Mouse (Mus musculus): Measurements from ENCODE around the gene Nipal1. TPM values are rescaled to one million over a fixed set of nuclear protein-coding genes. Genes with fewer than 3 reads are reported as not detected.
A peak's percentile ranks its signal among the peaks of the same experiment; 100 is the strongest.

Gene Nipal1
- polyA plus RNA-seq (2016; fragmentation: Nextera tagmentation; extraction: Ambion mirVana): 0.35 and 0.68 TPM in 2 replicates

- H3K4me2 ChIP-seq (replicated peaks): peak within 1 kb of the TSS; percentile 93
- no peaks in the 10 kb centered on the region for H3K9me3 ChIP-seq
- WGBS: under 1% methylated on average over 25 of the region's 25 CpGs
- H3K27ac ChIP-seq (replicated peaks): no peak within 1 kb of the TSS
- no peaks in the 10 kb centered on the region for H3K36me3 ChIP-seq
- peak; percentile 96 for ATAC-seq (ENCODE audit: low FRiP score, low read depth)
- H3K4me1 ChIP-seq: peaks cover 11% of the 10 kb centered on the region
- peak within 1 kb of the TSS; percentile 54 for H3K4me3 ChIP-seq
- peaks cover 54% of the 10 kb centered on the region for H3K27me3 ChIP-seq
- peak within 1 kb of the TSS; percentile 47 for H3K9ac ChIP-seq (replicated peaks)
Measured at GRCm38 (mm10) chr5:72647418-72647907, at the start of gene Nipal1. TSS of gene Nipal1 (plus strand) at chr5:72647795.

DNA sequence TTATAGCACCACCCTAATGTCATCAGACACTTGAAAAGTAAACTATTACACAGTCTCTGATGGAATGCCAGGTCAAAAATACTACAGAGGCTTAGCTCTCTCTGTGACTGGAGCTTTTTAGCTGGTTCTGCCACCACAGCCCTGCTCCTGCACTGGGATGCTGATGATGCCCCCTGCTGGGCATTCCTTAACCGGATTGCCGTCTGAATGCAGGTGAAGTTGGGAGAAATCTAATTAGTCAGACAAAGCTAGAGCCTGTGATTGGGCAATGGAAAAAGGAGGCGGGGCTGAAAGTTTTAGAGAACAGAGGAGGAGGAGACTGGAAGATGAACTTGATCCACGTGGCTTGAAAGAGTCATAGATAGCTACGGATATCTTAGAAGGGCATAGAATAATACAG is 46.6 kb upstream of the Nipal1 start:
- no peaks in the 10 kb centered on the region for H3K9me3 ChIP-seq
- no peaks in the 10 kb centered on the region for H3K36me3 ChIP-seq
- H3K9ac ChIP-seq (replicated peaks): no peak overlapping the region
- no peak overlapping the region for H3K27ac ChIP-seq (replicated peaks)
- H3K4me2 ChIP-seq (replicated peaks): no peak overlapping the region
- no peaks in the 10 kb centered on the region for H3K27me3 ChIP-seq
- ATAC-seq (ENCODE audit: low FRiP score, low read depth): peak; percentile 52; the same call in 1 of the 2 replicates
- H3K4me3 ChIP-seq: no peak overlapping the region
- no peaks in the 10 kb centered on the region for H3K4me1 ChIP-seq
- 15% methylated on average over 5 of the region's 5 CpGs for WGBS

DNA sequence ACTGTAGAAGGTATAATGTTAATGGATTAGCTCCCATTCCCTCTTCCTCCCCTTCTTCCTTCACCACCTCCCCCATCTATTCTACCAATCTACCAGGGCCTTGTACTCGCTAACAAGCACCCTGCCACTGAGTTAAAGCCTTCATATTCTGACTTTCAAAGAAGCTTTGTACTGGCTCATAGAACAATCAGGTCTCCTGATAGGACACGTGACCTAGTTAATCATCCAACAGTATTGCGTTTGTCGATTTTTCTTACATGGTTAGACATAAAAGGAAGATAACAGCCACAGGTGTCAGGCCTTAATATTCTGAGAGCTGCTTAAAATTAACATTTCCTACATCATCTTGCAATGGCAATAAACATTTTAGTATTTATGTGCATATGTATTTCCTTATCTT is 44.5 kb upstream of the Nipal1 start:
- ATAC-seq (ENCODE audit: low FRiP score, low read depth): no peak

DNA sequence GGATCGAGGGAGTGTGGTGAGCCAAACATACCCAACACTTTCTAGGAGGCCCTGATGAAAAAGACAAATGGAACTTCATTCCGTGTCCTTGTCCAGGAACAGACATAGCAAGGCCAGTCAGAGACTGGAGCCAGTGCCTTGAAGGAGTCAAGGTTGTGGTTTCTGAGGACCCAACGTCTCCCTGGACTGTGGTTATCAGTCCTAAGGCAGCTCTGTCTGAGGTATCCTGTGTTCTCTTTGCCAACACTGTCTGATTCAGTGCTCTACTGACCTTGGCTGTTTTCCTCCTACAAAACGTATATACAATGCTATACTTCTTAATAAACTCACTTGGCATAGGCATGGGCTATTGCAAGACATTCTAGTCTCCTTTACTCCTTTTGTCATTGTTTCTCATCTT is 30.2 kb upstream of the Nipal1 start:
- Histone ChIP-seq H3K4me1 (no peaks in the 10 kb centered on the region), H3K36me3 (no peaks in the 10 kb centered on the region), H3K9me3 (no peaks in the 10 kb centered on the region), H3K4me3 (no peak overlapping the region), H3K27me3 (no peaks in the 10 kb centered on the region), H3K4me2 (replicated peaks) (no peak overlapping the region), H3K27ac (replicated peaks) (no peak overlapping the region), H3K9ac (replicated peaks) (no peak overlapping the region)
- no peak for ATAC-seq (ENCODE audit: low FRiP score, low read depth)
- 90% methylated on average over 4 of the region's 4 CpGs for WGBS

More for the DNA sequence above, 44.5 kb upstream of the Nipal1 start:
- WGBS: 92% methylated on average over 4 of the region's 4 CpGs
- H3K4me1 ChIP-seq: no peaks in the 10 kb centered on the region
- H3K4me2 ChIP-seq (replicated peaks): no peak overlapping the region
- no peaks in the 10 kb centered on the region for H3K36me3 ChIP-seq
- H3K27me3 ChIP-seq: no peaks in the 10 kb centered on the region
- no peak overlapping the region for H3K27ac ChIP-seq (replicated peaks)
- no peak overlapping the region for H3K9ac ChIP-seq (replicated peaks)
- no peak overlapping the region for H3K4me3 ChIP-seq
- no peaks in the 10 kb centered on the region for H3K9me3 ChIP-seq

GRCm38 (mm10) chr5:72621022-72621421 is 26.6 kb upstream of the Nipal1 start:
- no peak overlapping the region for H3K9ac ChIP-seq (replicated peaks)
- no peaks in the 10 kb centered on the region for H3K36me3 ChIP-seq
- no peaks in the 10 kb centered on the region for H3K27me3 ChIP-seq
- H3K27ac ChIP-seq (replicated peaks): no peak overlapping the region
- H3K4me2 ChIP-seq (replicated peaks): no peak overlapping the region
- no peak overlapping the region for H3K4me3 ChIP-seq
- no peak for ATAC-seq (ENCODE audit: low FRiP score, low read depth)
- H3K4me1 ChIP-seq: no peaks in the 10 kb centered on the region
- WGBS: 68% methylated on average over 1 of the region's 1 CpGs
- H3K9me3 ChIP-seq: no peaks in the 10 kb centered on the region

- Histone ChIP-seq H3K27ac (replicated peaks) (no peak overlapping the region), H3K9me3 (no peaks in the 10 kb centered on the region), H3K9ac (replicated peaks) (no peak overlapping the region), H3K4me3 (no peak overlapping the region), H3K36me3 (no peaks in the 10 kb centered on the region), H3K27me3 (no peaks in the 10 kb centered on the region), H3K4me1 (no peaks in the 10 kb centered on the region), H3K4me2 (replicated peaks) (no peak overlapping the region)
- no peak for ATAC-seq (ENCODE audit: low FRiP score, low read depth)
- WGBS: 91% methylated on average over 6 of the region's 6 CpGs
Measured at GRCm38 (mm10) chr5:72630026-72630425, 17.6 kb upstream of the Nipal1 start.

DNA sequence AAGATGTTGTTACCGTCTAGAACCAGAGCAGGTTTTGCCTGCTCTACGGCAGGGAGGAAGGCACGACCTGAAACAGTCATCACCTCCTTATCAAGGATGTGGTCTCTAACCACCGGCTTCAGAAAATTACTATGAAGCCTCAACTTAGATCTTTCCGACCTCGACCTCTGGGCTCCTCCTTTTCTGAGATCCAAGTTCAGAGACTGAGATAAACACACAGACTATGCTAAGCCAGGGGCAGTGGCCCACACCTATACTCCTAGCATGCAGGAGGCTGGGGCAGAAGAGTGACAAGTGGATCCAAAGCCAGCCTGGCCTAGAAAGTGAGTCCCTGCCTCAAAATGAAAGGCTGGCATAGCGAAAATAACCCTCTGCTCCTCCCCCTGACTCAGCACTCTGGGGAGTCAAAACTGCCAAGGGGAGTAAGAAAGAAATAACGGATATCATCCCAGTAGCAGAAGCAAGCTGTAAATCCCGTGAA is 12.8 kb upstream of the Nipal1 start:
- Histone ChIP-seq H3K4me1 (no peaks in the 10 kb centered on the region), H3K36me3 (no peaks in the 10 kb centered on the region), H3K9ac (replicated peaks) (no peak overlapping the region), H3K27ac (replicated peaks) (no peak overlapping the region), H3K4me2 (replicated peaks) (no peak overlapping the region), H3K4me3 (no peak overlapping the region), H3K9me3 (no peaks in the 10 kb centered on the region), H3K27me3 (no peaks in the 10 kb centered on the region)
- 83% methylated on average over 9 of the region's 9 CpGs for WGBS
- no peak for ATAC-seq (ENCODE audit: low FRiP score, low read depth)

DNA sequence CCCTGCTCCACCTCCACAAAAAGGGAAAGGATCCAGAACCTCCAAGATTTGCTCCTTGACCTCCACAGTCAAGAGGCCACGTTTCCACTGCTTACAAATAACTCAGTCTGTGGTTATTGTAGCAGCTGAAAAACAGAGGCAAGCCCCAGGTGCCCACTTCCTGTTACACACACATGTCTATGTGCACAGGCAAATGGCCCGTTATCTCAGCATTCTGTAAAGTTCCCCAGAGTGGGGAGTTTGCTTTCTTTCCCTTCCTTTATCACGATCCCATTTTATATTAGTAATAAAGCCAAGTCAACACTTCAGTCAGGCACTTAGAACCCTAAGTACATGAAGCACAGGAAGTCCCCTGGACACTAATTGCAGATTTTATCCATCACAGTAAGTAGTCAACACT is 11.5 kb upstream of the Nipal1 start:
- Histone ChIP-seq H3K27ac (replicated peaks) (no peak overlapping the region), H3K9ac (replicated peaks) (no peak overlapping the region), H3K4me2 (replicated peaks) (no peak overlapping the region), H3K36me3 (no peaks in the 10 kb centered on the region), H3K4me3 (no peak overlapping the region), H3K27me3 (no peaks in the 10 kb centered on the region), H3K9me3 (no peaks in the 10 kb centered on the region), H3K4me1 (no peaks in the 10 kb centered on the region)
- ATAC-seq (ENCODE audit: low FRiP score, low read depth): no peak
- WGBS: 82% methylated on average over 3 of the region's 3 CpGs

GRCm38 (mm10) chr5:72636576-72636975 is 11.0 kb upstream of the Nipal1 start:
- no peak overlapping the region for H3K9ac ChIP-seq (replicated peaks)
- ATAC-seq (ENCODE audit: low FRiP score, low read depth): no peak
- no peaks in the 10 kb centered on the region for H3K36me3 ChIP-seq
- no peak overlapping the region for H3K4me3 ChIP-seq
- no peaks in the 10 kb centered on the region for H3K9me3 ChIP-seq
- 95% methylated on average over 3 of the region's 3 CpGs for WGBS
- no peak overlapping the region for H3K27ac ChIP-seq (replicated peaks)
- no peaks in the 10 kb centered on the region for H3K4me1 ChIP-seq
- no peaks in the 10 kb centered on the region for H3K27me3 ChIP-seq
- no peak overlapping the region for H3K4me2 ChIP-seq (replicated peaks)

DNA sequence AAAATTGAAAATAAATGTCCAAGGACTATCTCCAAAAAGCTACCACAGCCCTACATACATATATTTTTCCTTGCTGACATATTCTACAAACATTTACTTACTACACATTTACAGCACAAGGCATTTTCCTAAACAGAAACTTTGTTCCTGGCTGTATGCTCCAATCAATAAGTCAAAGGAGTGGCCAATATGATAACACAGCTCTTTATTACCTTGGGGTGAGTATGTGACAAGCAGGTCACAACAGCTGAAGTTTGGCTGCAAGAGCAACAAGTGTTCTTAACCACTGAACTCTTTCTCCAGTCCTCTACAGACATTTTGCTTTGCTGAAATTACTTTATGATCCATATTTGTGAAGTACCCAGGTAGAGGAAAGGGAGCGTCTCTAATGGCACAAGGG is 7.5 kb upstream of the Nipal1 start:
- Histone ChIP-seq H3K4me2 (replicated peaks) (no peak overlapping the region), H3K27ac (replicated peaks) (no peak overlapping the region), H3K9me3 (no peaks in the 10 kb centered on the region), H3K4me3 (no peak overlapping the region), H3K9ac (replicated peaks) (no peak overlapping the region), H3K27me3 (peaks cover 10% of the 10 kb centered on the region), H3K4me1 (no peaks in the 10 kb centered on the region), H3K36me3 (no peaks in the 10 kb centered on the region)
- ATAC-seq (ENCODE audit: low FRiP score, low read depth): no peak
- 97% methylated on average over 1 of the region's 1 CpGs for WGBS

GRCm38 (mm10) chr5:72643655-72644054 is 3.9 kb upstream of the Nipal1 start:
- Histone ChIP-seq H3K27ac (replicated peaks) (no peak overlapping the region), H3K4me2 (replicated peaks) (no peak overlapping the region), H3K9ac (replicated peaks) (no peak overlapping the region), H3K4me1 (peaks cover 11% of the 10 kb centered on the region), H3K9me3 (no peaks in the 10 kb centered on the region), H3K36me3 (no peaks in the 10 kb centered on the region), H3K27me3 (peaks cover 43% of the 10 kb centered on the region), H3K4me3 (no peak overlapping the region)
- no peak for ATAC-seq (ENCODE audit: low FRiP score, low read depth)
- WGBS: 47% methylated on average over 7 of the region's 7 CpGs

DNA sequence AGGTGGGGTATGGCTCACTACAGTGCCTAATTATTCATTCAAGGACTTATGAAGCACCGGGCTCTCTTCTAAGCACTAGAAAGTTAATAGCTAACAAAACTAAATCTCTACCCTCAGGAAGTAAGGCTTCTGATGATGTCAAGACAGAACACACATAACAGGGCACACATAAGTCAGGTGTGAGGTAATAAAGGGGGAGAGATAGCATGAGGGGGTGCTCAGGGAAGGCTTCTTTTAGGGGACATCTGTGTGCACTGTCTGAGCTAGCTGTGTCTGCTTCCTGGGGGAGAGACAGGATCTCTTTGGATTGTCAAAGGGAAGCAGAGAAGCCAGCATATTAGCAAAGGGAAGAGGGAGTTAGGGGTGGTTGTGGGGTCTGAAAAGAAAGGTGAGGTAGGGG is 3.4 kb upstream of the Nipal1 start, which contains the start of gene Cnga1:
Gene Cnga1, minus strand, starts transcription at position 101 of the 400 bp plus-strand sequence.
- H3K27ac ChIP-seq (replicated peaks): no peak within 1 kb of the TSS
- H3K4me1 ChIP-seq: peaks cover 11% of the 10 kb centered on the region
- H3K4me3 ChIP-seq: no peak within 1 kb of the TSS
- H3K9me3 ChIP-seq: no peaks in the 10 kb centered on the region
- H3K27me3 ChIP-seq: peaks cover 48% of the 10 kb centered on the region
- no peaks in the 10 kb centered on the region for H3K36me3 ChIP-seq
- H3K4me2 ChIP-seq (replicated peaks): no peak within 1 kb of the TSS
- no peak within 1 kb of the TSS for H3K9ac ChIP-seq (replicated peaks)
- ATAC-seq (ENCODE audit: low FRiP score, low read depth): no peak
- 84% methylated on average over 1 of the region's 1 CpGs for WGBS

GRCm38 (mm10) chr5:72646131-72646530 is 1.5 kb upstream of the Nipal1 start:
- Histone ChIP-seq H3K27ac (replicated peaks) (no peak overlapping the region), H3K27me3 (peaks cover 52% of the 10 kb centered on the region), H3K9me3 (no peaks in the 10 kb centered on the region), H3K9ac (replicated peaks) (no peak overlapping the region), H3K4me1 (peaks cover 11% of the 10 kb centered on the region), H3K36me3 (no peaks in the 10 kb centered on the region), H3K4me2 (replicated peaks) (no peak overlapping the region), H3K4me3 (no peak overlapping the region)
- WGBS: 40% methylated on average over 10 of the region's 10 CpGs
- no peak for ATAC-seq (ENCODE audit: low FRiP score, low read depth)

Measured in midbrain, embryonic 12.5 days (tissue).